Mouse (Mus musculus) CH12.LX (cell line): Measurements from ENCODE around the gene Gpr107. TPM values are rescaled to one million over a fixed set of nuclear protein-coding genes. Genes with fewer than 3 reads are reported as not detected.

Source experiments
- DNase-seq: peaks from one replicate; pipeline ENCODE4 v3.0.0-alpha.2; 2013; ENCODE audit errors: extremely low read depth
- H3K27ac ChIP-seq: 2 replicates; pipeline ENCODE4 v1.5.1; 2012; ENCODE audit warnings: low read depth, mild to moderate bottlenecking, control low read depth, moderate library complexity; ENCODE audit not compliant: insufficient read depth
- H3K27me3 ChIP-seq: replicated peaks from 2 replicates; pipeline ENCODE3; 2012; ENCODE audit warnings: inconsistent platforms
- H3K36me3 ChIP-seq, 2 experiments: replicated peaks in 1 of 2; 2 replicates each; pipeline versions ENCODE3 to v1.6.1; 2012; ENCODE audit warnings: inconsistent platforms in 1 of 2, low read length in 1 of 2, mild to moderate bottlenecking in 1 of 2, mixed read lengths in 1 of 2, moderate library complexity in 1 of 2; ENCODE audit not compliant: control insufficient read depth in 1 of 2, insufficient read depth in 1 of 2
- H3K4me1 ChIP-seq, 2 experiments: 2 replicates each; pipeline ENCODE4 v1.6.1; 2012; ENCODE audit warnings: inconsistent platforms in 1 of 2, moderate library complexity in 1 of 2; ENCODE audit not compliant: insufficient read depth in 2 of 2, control insufficient read depth in 1 of 2
- H3K4me2 ChIP-seq: 2 replicates; pipeline ENCODE4 v1.6.1; 2012; ENCODE audit warnings: low read depth, mild to moderate bottlenecking, control low read depth; ENCODE audit not compliant: poor library complexity, insufficient read depth, severe bottlenecking
- H3K4me3 ChIP-seq, 3 experiments: fragments of 150-350 bp in 1 of 3; sonication (generic) in 1 of 3; replicated peaks in 1 of 3; 2 replicates each; pipeline versions ENCODE3 to v1.5.1; 2011 to 2012; ENCODE audit warnings: low read depth in 2 of 3, low read length in 2 of 3, mild to moderate bottlenecking in 2 of 3, moderate library complexity in 2 of 3, control low read depth in 1 of 3, improper control_type of control experiment in 1 of 3, inconsistent platforms in 1 of 3, mixed read lengths in 1 of 3; ENCODE audit not compliant: poor library complexity in 1 of 3
- H3K79me2 ChIP-seq: replicated peaks from 2 replicates; pipeline ENCODE4 v1.6.1; 2012; ENCODE audit warnings: mild to moderate bottlenecking, moderate library complexity; ENCODE audit not compliant: control insufficient read depth, poor library complexity, insufficient read depth, severe bottlenecking; ENCODE audit errors: extremely low read depth
- H3K9ac ChIP-seq: 2 replicates; pipeline ENCODE4 v1.6.1; 2012; ENCODE audit warnings: low read depth, mild to moderate bottlenecking, control low read depth, moderate library complexity; ENCODE audit not compliant: insufficient read depth
- H3K9me3 ChIP-seq: replicated peaks from 2 replicates; pipeline ENCODE3; 2012; ENCODE audit warnings: low read length, inconsistent platforms, mixed read lengths
- EP300 ChIP-seq: IDR thresholded peaks from 2 replicates; pipeline ENCODE4 v1.6.1; 2011; ENCODE audit warnings: low read length, improper control_type of control experiment
- ETS1 ChIP-seq: conservative IDR thresholded peaks from 2 replicates; pipeline ENCODE4 v1.6.1; 2012; ENCODE audit warnings: low read depth, mild to moderate bottlenecking, inconsistent platforms, low read length, improper control_type of control experiment, moderate library complexity
- GABPA ChIP-seq: IDR thresholded peaks from 2 replicates; pipeline ENCODE4 v1.6.1; 2012; ENCODE audit warnings: low read depth, low read length, improper control_type of control experiment, inconsistent platforms; ENCODE audit not compliant: insufficient replicate concordance
- HCFC1 ChIP-seq: IDR thresholded peaks from 2 replicates; pipeline ENCODE4 v1.6.1; 2012; ENCODE audit warnings: low read depth, mild to moderate bottlenecking, inconsistent platforms, low read length, improper control_type of control experiment
- IRF4 ChIP-seq: IDR thresholded peaks from 2 replicates; pipeline ENCODE4 v1.6.1; 2014; ENCODE audit warnings: low read depth, mild to moderate bottlenecking, inconsistent platforms, low read length, improper control_type of control experiment
- JUND ChIP-seq: conservative IDR thresholded peaks from 2 replicates; pipeline ENCODE4 v1.6.1; 2011; ENCODE audit warnings: low read depth, low read length, improper control_type of control experiment
- MAZ ChIP-seq: IDR thresholded peaks from 2 replicates; pipeline ENCODE4 v1.6.1; 2012; ENCODE audit warnings: low read depth, mild to moderate bottlenecking, inconsistent platforms, low read length, improper control_type of control experiment, moderate library complexity
- MXI1 ChIP-seq: IDR thresholded peaks from 2 replicates; pipeline ENCODE4 v1.6.1; 2011; ENCODE audit warnings: mild to moderate bottlenecking, low read depth, low read length, improper control_type of control experiment
- NELFE ChIP-seq: IDR thresholded peaks from 2 replicates; pipeline ENCODE4 v1.6.1; 2011; ENCODE audit warnings: low read depth, low read length, improper control_type of control experiment
- PAX5 ChIP-seq: IDR thresholded peaks from 2 replicates; pipeline ENCODE4 v1.6.1; 2012; ENCODE audit warnings: low read length, inconsistent platforms, mixed read lengths
- POLR2A ChIP-seq: IDR thresholded peaks from 2 replicates; pipeline ENCODE4 v1.6.1; 2011; ENCODE audit warnings: low read depth, mild to moderate bottlenecking, improper control_type of control experiment, low read length
- POLR2AphosphoS2 ChIP-seq: IDR thresholded peaks from 2 replicates; pipeline ENCODE4 v1.6.1; 2011; ENCODE audit warnings: low read depth, low read length, improper control_type of control experiment
- RAD21 ChIP-seq: IDR thresholded peaks from 2 replicates; pipeline ENCODE4 v1.6.1; 2011; ENCODE audit warnings: low read depth, mild to moderate bottlenecking, low read length, improper control_type of control experiment, moderate library complexity
- RCOR1 ChIP-seq: conservative IDR thresholded peaks from 2 replicates; pipeline ENCODE4 v1.6.1; 2012; ENCODE audit warnings: low read depth, mild to moderate bottlenecking, inconsistent platforms, low read length, improper control_type of control experiment
- TBP ChIP-seq: conservative IDR thresholded peaks from 2 replicates; pipeline ENCODE4 v1.6.1; 2011; ENCODE audit warnings: low read depth, low read length, improper control_type of control experiment
- UBTF ChIP-seq: IDR thresholded peaks from 2 replicates; pipeline ENCODE4 v1.6.1; 2012; ENCODE audit warnings: low read depth, mild to moderate bottlenecking, inconsistent platforms, low read length, improper control_type of control experiment, moderate library complexity
- USF2 ChIP-seq: conservative IDR thresholded peaks from 2 replicates; pipeline ENCODE4 v1.6.1; 2011; ENCODE audit warnings: low read depth, low read length, improper control_type of control experiment
- ZKSCAN1 ChIP-seq: IDR thresholded peaks from 2 replicates; pipeline ENCODE4 v1.6.1; 2012; ENCODE audit warnings: low read depth, inconsistent platforms, low read length, improper control_type of control experiment, borderline replicate concordance
- ZNF384 ChIP-seq: IDR thresholded peaks from 2 replicates; pipeline ENCODE4 v1.6.1; 2012; ENCODE audit warnings: low read depth, low read length, improper control_type of control experiment, inconsistent platforms
- dilution Hi-C: fragments of 300-500 bp; cut with MboI; formaldehyde crosslinking; loops from 2 replicates; pipeline ENCODE4 v1.14.3; 2020; ENCODE audit warnings: low sequenced_read_pairs; ENCODE audit not compliant: extremely low pct_unique_long_range_greater_than_20kb, extremely low pct_ligation_motif_present
- in situ Hi-C: fragments of 300-500 bp; cut with MboI; formaldehyde crosslinking; loops from 3 replicates; pipeline ENCODE4 v1.14.3; 2019; ENCODE audit warnings: low sequenced_read_pairs, low pct_ligation_motif_present, low pct_unique_long_range_greater_than_20kb, mixed read lengths
- polyA plus RNA-seq: library from polyadenylated mRNA; unstranded; fragments of >175 nt; gene quantifications from 2 replicates; pipeline ENCODE4 v1.2.1, GENCODE M21; 2012; ENCODE audit warnings: low read depth; ENCODE audit not compliant: insufficient read length
- total RNA-seq, 2 experiments: library from RNA; depleted of rRNA; stranded (reverse); fragments of 300-350 nt in 1 of 2; fragments of >200 nt in 1 of 2; gene quantifications; 2 replicates each; pipeline ENCODE4 v1.2.3; 2012 to 2014

Gpr107 gene
- total and polyA plus RNA-seq, 3 experiments, result 19.6 to 27.8 (median 24.6) TPM

DNA sequence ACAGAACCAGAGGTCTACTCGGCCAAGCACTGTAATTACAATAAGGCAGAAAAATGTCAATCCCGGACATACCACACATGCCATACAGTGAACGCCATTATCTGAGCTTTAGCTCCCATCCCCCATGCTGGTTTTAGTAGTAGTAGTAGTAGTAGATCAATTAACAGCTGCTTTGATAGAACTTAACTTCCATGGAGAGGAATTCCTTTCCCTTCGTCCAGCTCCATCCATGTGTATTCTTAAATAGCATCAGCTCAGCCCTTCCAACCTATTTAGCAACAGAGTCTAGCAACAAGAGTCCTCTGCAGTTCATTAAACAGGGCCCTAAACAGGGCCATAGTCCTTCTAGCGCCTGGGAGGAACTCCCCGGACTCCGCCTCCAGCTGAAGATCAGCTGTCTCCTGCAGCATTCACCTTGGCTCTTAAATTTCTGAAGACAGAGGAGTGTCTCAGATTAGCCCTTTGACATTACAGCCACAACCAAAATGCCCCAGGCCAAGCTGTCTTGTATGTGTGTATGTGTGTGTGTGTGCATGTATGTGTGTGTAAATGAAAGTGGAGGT is 30.9 kb upstream of the Gpr107 start:
- no peaks in the 10 kb centered on the region for H3K9me3 ChIP-seq
- H3K4me2 ChIP-seq, result no peak overlapping the region
- dilution Hi-C loops, result no loop called here
- H3K4me3 ChIP-seq, result no peak overlapping the region
- peaks cover 23 to 72% of the 10 kb centered on the region in 2 experiments for H3K4me1 ChIP-seq
- H3K9ac ChIP-seq, result no peak overlapping the region
- peaks cover 95% of the 10 kb centered on the region for H3K79me2 ChIP-seq
- TF ChIP-seq TBP (no peak), EP300 (no peak), USF2 (no peak), MAZ (no peak), JUND (no peak), PAX5 (no peak), NELFE (no peak), POLR2A (no peak), IRF4 (no peak), POLR2AphosphoS2 (no peak), MXI1 (no peak), RAD21 (no peak), RCOR1 (no peak), ZNF384 (no peak), ETS1 (no peak)
- H3K27ac ChIP-seq, result no peak overlapping the region
- in situ Hi-C loops, result no loop called here
- no peaks in the 10 kb centered on the region for H3K27me3 ChIP-seq
- no peak for DNase-seq
- peaks cover 22 to 76% of the 10 kb centered on the region in 2 experiments for H3K36me3 ChIP-seq

- Histone ChIP-seq H3K4me3 (no peak overlapping the region), H3K79me2 (peaks cover 95% of the 10 kb centered on the region), H3K27ac (no peak overlapping the region), H3K4me2 (no peak overlapping the region), H3K36me3 (peaks cover 26 to 74% of the 10 kb centered on the region in 2 experiments), H3K27me3 (no peaks in the 10 kb centered on the region), H3K9me3 (no peaks in the 10 kb centered on the region), H3K4me1 (peaks cover 14 to 71% of the 10 kb centered on the region in 2 experiments), H3K9ac (no peak overlapping the region)
- in situ Hi-C loops, result no loop called here
- no peak for DNase-seq
- TF ChIP-seq POLR2A, result no peak; the same call in 1 of the 2 replicates
- TF ChIP-seq UBTF, result no peak
- no peak for TF ChIP-seq ZKSCAN1
- TF ChIP-seq GABPA, result no peak
- TF ChIP-seq IRF4, result no peak
- TF ChIP-seq USF2, result no peak
- no peak for TF ChIP-seq HCFC1
- no peak for TF ChIP-seq NELFE
- dilution Hi-C loops, result no loop called here
Observed at GRCm38 (mm10) chr2:31122806-31123205, 29.3 kb upstream of the Gpr107 start.
